Mouse (Mus musculus) splenic B cell, adult 2 months (primary cell): ENCODE results near the gene Spata21.

Experiments
- DNase-seq: peaks from one replicate; pipeline ENCODE4 v3.0.0-alpha.2; 2011; ENCODE audit warnings: low read depth, low spot score
- H3K27me3 ChIP-seq: 2 replicates; pipeline ENCODE4 v1.6.1; 2012; ENCODE audit warnings: mild to moderate bottlenecking, low read length, moderate library complexity, mixed read lengths; ENCODE audit not compliant: control insufficient read depth, poor library complexity, insufficient read depth, severe bottlenecking
- H3K36me3 ChIP-seq: 2 replicates; pipeline ENCODE4 v1.6.1; 2012; ENCODE audit warnings: mild to moderate bottlenecking, low read length, moderate library complexity, mixed read lengths; ENCODE audit not compliant: control insufficient read depth, poor library complexity, insufficient read depth, severe bottlenecking

Gene Spata21

GRCm38 (mm10) chr4:141088033-141088432 is at the start of gene Spata21:
TSS of gene Spata21 (plus strand) at chr4:141088333.
- no peaks in the 10 kb centered on the region for H3K36me3 ChIP-seq
- H3K27me3 ChIP-seq: no peaks in the 10 kb centered on the region
- DNase-seq: no peak

- no peak for DNase-seq
- Histone ChIP-seq H3K27me3 (no peaks in the 10 kb centered on the region), H3K36me3 (peaks cover 1% of the 10 kb centered on the region; the same call in 1 of the 2 replicates)
These were observed 47.0 kb upstream of the Spata21 start for GRCm38 (mm10) chr4:141041117-141041516.

GRCm38 (mm10) chr4:141044816-141045215 is 43.3 kb upstream of the Spata21 start:
- no peaks in the 10 kb centered on the region for H3K27me3 ChIP-seq

GRCm38 (mm10) chr4:141048810-141049475 is 39.2 kb upstream of the Spata21 start:
- Histone ChIP-seq H3K36me3 (no peaks in the 10 kb centered on the region; the same call in 1 of the 2 replicates), H3K27me3 (no peaks in the 10 kb centered on the region)
- no peak for DNase-seq

More at GRCm38 (mm10) chr4:141044816-141045215, 43.3 kb upstream of the Spata21 start:
- no peaks in the 10 kb centered on the region; the same call in 1 of the 2 replicates for H3K36me3 ChIP-seq
- peak; percentile 74 for DNase-seq

GRCm38 (mm10) chr4:141049476-141049835 is 38.7 kb upstream of the Spata21 start:
- no peaks in the 10 kb centered on the region; the same call in 1 of the 2 replicates for H3K36me3 ChIP-seq
- no peak for DNase-seq
- H3K27me3 ChIP-seq: no peaks in the 10 kb centered on the region

- H3K27me3 ChIP-seq: no peaks in the 10 kb centered on the region
- H3K36me3 ChIP-seq: 0 out of 2 replicates have a peak, but pooled peaks cover 2% of the 10 kb centered on the region
- no peak for DNase-seq
These were observed 35.7 kb upstream of the Spata21 start for GRCm38 (mm10) chr4:141052442-141052841.

GRCm38 (mm10) chr4:141053138-141053537 is 35.0 kb upstream of the Spata21 start:
- Histone ChIP-seq H3K36me3 (0 out of 2 replicates have a peak, but pooled peaks cover 2% of the 10 kb centered on the region), H3K27me3 (no peaks in the 10 kb centered on the region)
- DNase-seq: no peak

- Histone ChIP-seq H3K36me3 (0 out of 2 replicates have a peak, but pooled peaks cover 2% of the 10 kb centered on the region), H3K27me3 (no peaks in the 10 kb centered on the region)
- no peak for DNase-seq
These were observed 34.5 kb upstream of the Spata21 start for GRCm38 (mm10) chr4:141053568-141054161.

- Histone ChIP-seq H3K27me3 (no peaks in the 10 kb centered on the region), H3K36me3 (0 out of 2 replicates have a peak, but pooled peaks cover 2% of the 10 kb centered on the region)
- no peak for DNase-seq
These were observed 31.2 kb upstream of the Spata21 start for GRCm38 (mm10) chr4:141056970-141057369.

- 0 out of 2 replicates have a peak, but pooled peaks cover 2% of the 10 kb centered on the region for H3K36me3 ChIP-seq
- H3K27me3 ChIP-seq: no peaks in the 10 kb centered on the region
- no peak for DNase-seq
These were observed 29.3 kb upstream of the Spata21 start for GRCm38 (mm10) chr4:141058835-141059234.

GRCm38 (mm10) chr4:141059616-141060425 is 28.3 kb upstream of the Spata21 start:
- H3K27me3 ChIP-seq: no peaks in the 10 kb centered on the region
- DNase-seq: no peak
- 0 out of 2 replicates have a peak, but pooled peaks cover 2% of the 10 kb centered on the region for H3K36me3 ChIP-seq

- no peaks in the 10 kb centered on the region for H3K27me3 ChIP-seq
- H3K36me3 ChIP-seq: peaks cover 4% of the 10 kb centered on the region; the same call in 1 of the 2 replicates
- peak; percentile 100 for DNase-seq
These were observed 27.5 kb upstream of the Spata21 start, which contains the start of gene Crocc for GRCm38 (mm10) chr4:141060426-141061301. TSS of gene Crocc (minus strand) at chr4:141060550.

- DNase-seq: no peak
- peaks cover 5% of the 10 kb centered on the region for H3K36me3 ChIP-seq
- no peaks in the 10 kb centered on the region for H3K27me3 ChIP-seq
These were observed 24.0 kb upstream of the Spata21 start for GRCm38 (mm10) chr4:141064104-141064659.

- Histone ChIP-seq H3K36me3 (peaks cover 7% of the 10 kb centered on the region), H3K27me3 (no peaks in the 10 kb centered on the region)
- peak; percentile 95 for DNase-seq
These were observed 23.0 kb upstream of the Spata21 start for GRCm38 (mm10) chr4:141065123-141065522.
